ENCODE assay signal across 8 mouse cellular contexts in genomic region chr5:120560616-120561311, GRCm38 (mm10). TPM values are rescaled to one million over a fixed set of nuclear protein-coding genes. Genes with fewer than 3 reads are reported as not detected.
DNase-seq lines count a peak whose midpoint lies in the region; ATAC-seq and TF ChIP-seq lines count a peak whose summit lies in the region.

No protein-coding gene starts in this region.

- H3K27me3 ChIP-seq in intestine, postnatal 0 days (replicated peaks; ENCODE audit: control insufficient read depth, insufficient read depth, low read length) = no peaks in the 10 kb centered on the region
- no peaks in the 10 kb centered on the region for H3K27me3 ChIP-seq in liver, embryonic 13.5 days
- no peaks in the 10 kb centered on the region for H3K27me3 ChIP-seq in midbrain, postnatal 0 days (ENCODE audit: insufficient read depth, low read length)

- no peak overlapping the region for H3K9ac ChIP-seq in intestine, postnatal 0 days (ENCODE audit: low read depth, low read length)
- peak overlapping the region; percentile 49 for H3K9ac ChIP-seq in liver, embryonic 13.5 days
- H3K9ac ChIP-seq in midbrain, postnatal 0 days (replicated peaks; ENCODE audit: low read length, poor library complexity, severe bottlenecking) = no peak overlapping the region

- 5% methylated on average over 16 of the region's 16 CpGs for WGBS in intestine, postnatal 0 days
- 7% methylated on average over 16 of the region's 16 CpGs for WGBS in liver, embryonic 13.5 days (ENCODE audit: insufficient replicate concordance)
- 22% methylated on average over 16 of the region's 16 CpGs for WGBS in midbrain, postnatal 0 days

- peaks cover 23% of the 10 kb centered on the region for H3K36me3 ChIP-seq in intestine, postnatal 0 days (ENCODE audit: control insufficient read depth, insufficient read depth)
- peaks cover 33% of the 10 kb centered on the region for H3K36me3 ChIP-seq in liver, embryonic 13.5 days
- H3K36me3 ChIP-seq in midbrain, postnatal 0 days (ENCODE audit: insufficient read depth, low read length) = peaks cover 7% of the 10 kb centered on the region; the same call in 1 of the 2 replicates

- no peaks in the 10 kb centered on the region for H3K9me3 ChIP-seq in intestine, postnatal 0 days (ENCODE audit: control insufficient read depth)
- H3K9me3 ChIP-seq in liver, embryonic 13.5 days (replicated peaks) = no peaks in the 10 kb centered on the region
- no peaks in the 10 kb centered on the region for H3K9me3 ChIP-seq in midbrain, postnatal 0 days (ENCODE audit: low read length)

- ATAC-seq in intestine, postnatal 0 days = 0 out of 2 replicates have a peak, but pooled peaks have one; percentile 13
- ATAC-seq in liver, embryonic 13.5 days (ENCODE audit: low read depth) = peak; percentile 47
- ATAC-seq in midbrain, postnatal 0 days (ENCODE audit: low FRiP score) = 0 out of 2 replicates have a peak, but pooled peaks have one; percentile 36

- peak overlapping the region; percentile 59 for H3K4me2 ChIP-seq in intestine, postnatal 0 days (replicated peaks; ENCODE audit: low read depth)
- H3K4me2 ChIP-seq in liver, embryonic 13.5 days = peak overlapping the region; percentile 53
- H3K4me2 ChIP-seq in midbrain, postnatal 0 days (ENCODE audit: low read depth, low read length, poor library complexity, severe bottlenecking) = 0 out of 2 replicates have a peak overlapping the region, but pooled peaks have one; percentile 6

- TF ChIP-seq CTCF in layer of hippocampus, adult 2 months (conservative IDR thresholded peaks at IDR 0.05) = no peak
- TF ChIP-seq CTCF in intestine, postnatal 0 days (IDR thresholded peaks at IDR 0.05; ENCODE audit: low read depth) = no peak
- TF ChIP-seq CTCF in midbrain, postnatal 0 days (IDR thresholded peaks at IDR 0.05) = no peak

- 0 out of 2 replicates have a peak overlapping the region, but pooled peaks have one; percentile 9 for H3K4me3 ChIP-seq in layer of hippocampus, adult 2 months
- H3K4me3 ChIP-seq in intestine, postnatal 0 days (ENCODE audit: low read depth, low read length) = 0 out of 2 replicates have a peak overlapping the region, but pooled peaks have one; percentile 16
- H3K4me3 ChIP-seq in liver, embryonic 13.5 days (replicated peaks) = peak overlapping the region; percentile 49
- no peak overlapping the region for H3K4me3 ChIP-seq in midbrain, postnatal 0 days (ENCODE audit: low read depth, low read length)

- peaks cover 17% of the 10 kb centered on the region; the same call in 1 of the 2 replicates for H3K4me1 ChIP-seq in intestine, postnatal 0 days (replicated peaks; ENCODE audit: control insufficient read depth, insufficient read depth, low read length)
- H3K4me1 ChIP-seq in liver, embryonic 13.5 days (replicated peaks) = peaks cover 79% of the 10 kb centered on the region
- no peaks in the 10 kb centered on the region; the same call in 1 of the 2 replicates for H3K4me1 ChIP-seq in midbrain, postnatal 0 days (ENCODE audit: insufficient read depth, low read length)

- peak in 1 of 2 experiments; percentile 65 for DNase-seq in layer of hippocampus, adult 2 months (ENCODE audit: low spot score in 2 of 2)
- no peak for DNase-seq in layer of hippocampus, adult 9-10 months (ENCODE audit: low spot score)
- peak; percentile 66 for DNase-seq in embryo, embryonic 9.5 days (ENCODE audit: extremely low spot score)
- peak; percentile 86 to 92 for DNase-seq in heart, adult 18-20 months
- no peak for DNase-seq in liver, embryonic 13.5 days
- peak; percentile 76 for DNase-seq in midbrain, postnatal 0 days (ENCODE audit: low spot score)
- peak; percentile 90 for DNase-seq in yolk sac, embryonic 10.5 days (ENCODE audit: low spot score)

- H3K27ac ChIP-seq in layer of hippocampus, adult 2 months = peak overlapping the region; percentile 74
- H3K27ac ChIP-seq in intestine, postnatal 0 days (ENCODE audit: low read depth, low read length) = peak overlapping the region; percentile 71
- H3K27ac ChIP-seq in liver, embryonic 13.5 days = peak overlapping the region; percentile 75
- peak overlapping the region; percentile 38; the same call in 1 of the 2 replicates for H3K27ac ChIP-seq in midbrain, postnatal 0 days (ENCODE audit: low read depth, low read length)

RNA-seq across cellular contexts. Expression of gene Tpcn1, which starts 27.7 kb away (rescaled TPM):
- total RNA-seq in layer of hippocampus, adult 2 months (2021) = 10 to 100 TPM; 34.8 to 40.8 TPM
- 10 to 100 TPM; 29.7 to 35.5 TPM for total RNA-seq in heart, adult 18-20 months (2021)
- polyA plus RNA-seq in intestine, postnatal 0 days (2015; fragmentation: Nextera tagmentation; extraction: Ambion mirVana) = 31.5 and 35.6 TPM in 2 replicates
- 21.4 and 22.7 TPM in 2 replicates for polyA plus RNA-seq in liver, embryonic 13.5 days (2015; fragmentation: Nextera tagmentation; extraction: Ambion mirVana)
- total RNA-seq in midbrain, postnatal 0 days (2014; rRNA removed) = 11.6 and 25.3 TPM in 2 replicates
- 9.3 and 9.4 TPM in 2 replicates for polyA plus RNA-seq in midbrain, postnatal 0 days (2015; fragmentation: Nextera tagmentation; extraction: Ambion mirVana)

RNA-seq across cellular contexts. Expression of gene Iqcd, which starts 28.1 kb away (rescaled TPM):
- total RNA-seq in layer of hippocampus, adult 2 months (2021) = 1 to 10 TPM in 1 of 2 experiments, under 1 TPM in 1; 1.00 to 1.2 TPM
- not detected for total RNA-seq in heart, adult 18-20 months (2021)
- polyA plus RNA-seq in intestine, postnatal 0 days (2015; fragmentation: Nextera tagmentation; extraction: Ambion mirVana) = 0.30 and 0.47 TPM in 2 replicates
- polyA plus RNA-seq in liver, embryonic 13.5 days (2015; fragmentation: Nextera tagmentation; extraction: Ambion mirVana) = 1.8 and 1.9 TPM in 2 replicates
- 0.94 and 1.3 TPM in 2 replicates for total RNA-seq in midbrain, postnatal 0 days (2014; rRNA removed)
- polyA plus RNA-seq in midbrain, postnatal 0 days (2015; fragmentation: Nextera tagmentation; extraction: Ambion mirVana) = 0.86 and 1.5 TPM in 2 replicates

RNA-seq across cellular contexts. Expression of gene Slc8b1, which starts 49.8 kb away (rescaled TPM):
- 10 to 100 TPM in 1 of 2 experiments, 1 to 10 TPM in 1; 8.7 to 12.1 TPM for total RNA-seq in layer of hippocampus, adult 2 months (2021)
- 10 to 100 TPM in 1 of 2 experiments, 1 to 10 TPM in 1; 9.5 to 11.3 TPM for total RNA-seq in heart, adult 18-20 months (2021)
- 4.1 and 4.4 TPM in 2 replicates for polyA plus RNA-seq in intestine, postnatal 0 days (2015; fragmentation: Nextera tagmentation; extraction: Ambion mirVana)
- 4.0 and 4.7 TPM in 2 replicates for polyA plus RNA-seq in liver, embryonic 13.5 days (2015; fragmentation: Nextera tagmentation; extraction: Ambion mirVana)
- 1.9 and 2.1 TPM in 2 replicates for total RNA-seq in midbrain, postnatal 0 days (2014; rRNA removed)
- 2.5 and 2.7 TPM in 2 replicates for polyA plus RNA-seq in midbrain, postnatal 0 days (2015; fragmentation: Nextera tagmentation; extraction: Ambion mirVana)

RNA-seq across cellular contexts. Expression of gene Rita1, which starts 51.6 kb away (rescaled TPM):
- total RNA-seq in layer of hippocampus, adult 2 months (2021) = 10 to 100 TPM; 23.7 to 28.0 TPM
- 10 to 100 TPM; 13.4 to 16.3 TPM for total RNA-seq in heart, adult 18-20 months (2021)
- 6.1 and 7.5 TPM in 2 replicates for polyA plus RNA-seq in intestine, postnatal 0 days (2015; fragmentation: Nextera tagmentation; extraction: Ambion mirVana)
- polyA plus RNA-seq in liver, embryonic 13.5 days (2015; fragmentation: Nextera tagmentation; extraction: Ambion mirVana) = 5.7 and 6.5 TPM in 2 replicates
- 32.3 and 43.6 TPM in 2 replicates for total RNA-seq in midbrain, postnatal 0 days (2014; rRNA removed)
- polyA plus RNA-seq in midbrain, postnatal 0 days (2015; fragmentation: Nextera tagmentation; extraction: Ambion mirVana) = 31.4 and 33.9 TPM in 2 replicates

RNA-seq across cellular contexts. Expression of gene Ddx54, which starts 51.8 kb away (rescaled TPM):
- total RNA-seq in layer of hippocampus, adult 2 months (2021) = 10 to 100 TPM; 36.8 to 37.2 TPM
- 10 to 100 TPM; 19.2 to 23.0 TPM for total RNA-seq in heart, adult 18-20 months (2021)
- polyA plus RNA-seq in intestine, postnatal 0 days (2015; fragmentation: Nextera tagmentation; extraction: Ambion mirVana) = 19.9 and 20.9 TPM in 2 replicates
- polyA plus RNA-seq in liver, embryonic 13.5 days (2015; fragmentation: Nextera tagmentation; extraction: Ambion mirVana) = 22.9 and 26.0 TPM in 2 replicates
- total RNA-seq in midbrain, postnatal 0 days (2014; rRNA removed) = 36.2 and 37.8 TPM in 2 replicates
- 31.7 and 32.6 TPM in 2 replicates for polyA plus RNA-seq in midbrain, postnatal 0 days (2015; fragmentation: Nextera tagmentation; extraction: Ambion mirVana)

Comparison
In these comparisons a context has a peak if more than half of its experiments do, and no peak if none do; other contexts are left out.
1. DNase-seq: peak in embryo, embryonic 9.5 days (single experiment), heart, adult 18-20 months (2 of 2), midbrain, postnatal 0 days (single experiment) and yolk sac, embryonic 10.5 days (single experiment); none in layer of hippocampus, adult 9-10 months (single experiment) and liver, embryonic 13.5 days (single experiment).
2. H3K4me2 ChIP-seq: peak in every context shown above with its lines; median percentile 59 in intestine, postnatal 0 days; 53 in liver, embryonic 13.5 days; 6 in midbrain, postnatal 0 days.
3. Peak in every context shown above with its lines, with median percentiles within 50 percentile points of each other: H3K27ac ChIP-seq and ATAC-seq.